In the genomic region with DNA sequence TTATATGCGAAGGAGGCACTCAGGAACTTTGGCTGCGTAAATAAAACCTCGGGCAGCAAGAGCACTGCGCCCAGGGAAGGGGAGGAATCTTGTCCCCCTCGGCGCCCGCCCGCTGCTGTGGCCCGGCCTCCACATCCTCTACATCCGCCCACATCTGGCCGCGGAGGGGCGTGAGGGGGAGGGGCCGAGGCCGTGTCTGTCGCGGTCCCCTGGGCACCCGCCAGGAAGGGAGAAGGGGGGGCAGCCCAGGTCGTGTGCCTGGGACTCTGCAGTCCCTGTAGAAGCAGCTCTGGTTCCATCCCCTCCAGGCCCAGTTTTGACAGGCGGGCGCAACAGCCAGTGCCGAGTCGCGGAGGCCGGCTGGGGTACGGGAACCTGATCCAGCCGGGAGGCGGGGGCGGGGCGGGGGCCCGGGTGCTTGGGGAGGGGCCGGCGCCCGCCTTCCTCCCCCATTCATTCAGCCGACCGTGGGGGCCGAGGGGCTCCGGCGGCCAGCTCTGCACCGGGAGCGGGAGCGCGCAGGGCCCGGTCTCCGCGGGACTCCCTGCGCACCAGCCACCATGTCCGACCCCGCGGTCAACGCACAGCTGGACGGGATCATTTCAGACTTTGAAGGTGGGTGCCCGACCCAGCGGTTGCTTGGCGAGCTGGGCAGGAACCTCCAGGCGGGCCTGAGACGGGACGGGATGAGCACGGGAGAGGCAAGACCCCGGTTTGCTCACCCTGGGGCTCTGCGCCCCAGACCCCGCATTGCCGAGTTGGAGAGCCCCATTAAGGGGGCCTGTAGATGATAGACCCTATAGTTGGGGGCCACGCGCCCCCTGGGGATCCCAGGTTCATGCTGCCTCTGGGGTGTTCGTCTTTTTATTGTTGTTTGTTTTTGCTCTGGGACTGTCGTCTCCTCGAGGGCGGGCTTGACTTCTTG, we compare ENCODE assay signal across 8 mouse cellular contexts.
DNase-seq lines count a peak whose midpoint lies in the region; ATAC-seq and TF ChIP-seq lines count a peak whose summit lies in the region.

No protein-coding gene starts in this region.

- H3K79me2 ChIP-seq in macrophage (ENCODE audit: inconsistent target), result no peaks in the 10 kb centered on the region

- peak overlapping the region; percentile 80 for H3K9ac ChIP-seq in hindbrain, embryonic 13.5 days

- H3K4me2 ChIP-seq in hindbrain, embryonic 13.5 days, result peak overlapping the region; percentile 86

- H3K27me3 ChIP-seq in hindbrain, embryonic 13.5 days, result peaks cover 10% of the 10 kb centered on the region; the same call in 1 of the 2 replicates

- WGBS in hindbrain, embryonic 13.5 days, result under 1% methylated on average over 67 of the region's 69 CpGs
- 1% methylated on average over 51 of the region's 69 CpGs for WGBS in macrophage (ENCODE audit: missing documents)

- ATAC-seq in CD4-positive, CD25-positive, alpha-beta regulatory T cell, adult 4 months, result peak; percentile 85
- peak; percentile 58 for ATAC-seq in hindbrain, embryonic 13.5 days (ENCODE audit: low FRiP score)

- peak; percentile 74 to 81 for DNase-seq in adrenal gland, postnatal 4 days (ENCODE audit: low spot score in 2 of 2)
- peak; percentile 49 to 54 for DNase-seq in frontal cortex, postnatal 36 days (ENCODE audit: low spot score in 2 of 2)
- peak; percentile 63 to 73 for DNase-seq in left cerebral cortex, adult 2 months (ENCODE audit: extremely low spot score in 1 of 2, low spot score in 2 of 2)
- peak; percentile 65 for DNase-seq in right cerebral cortex, adult 2 months (ENCODE audit: low spot score in 2 of 2)
- peak; percentile 66 for DNase-seq in urinary bladder, postnatal 10 days (ENCODE audit: low spot score)

- peak overlapping the region; percentile 57 for H3K4me3 ChIP-seq in hindbrain, embryonic 13.5 days
- peak overlapping the region; percentile 78 for H3K4me3 ChIP-seq in left cerebral cortex, adult 2 months
- peak overlapping the region; percentile 20 for H3K4me3 ChIP-seq in macrophage (ENCODE audit: inconsistent target)

- no peak for TF ChIP-seq CTCF in left cerebral cortex, adult 2 months (IDR thresholded peaks at IDR 0.05)

- peak overlapping the region; percentile 76 for H3K27ac ChIP-seq in hindbrain, embryonic 13.5 days
- H3K27ac ChIP-seq in left cerebral cortex, adult 2 months, result peak overlapping the region; percentile 95
- H3K27ac ChIP-seq in macrophage, result no peak overlapping the region

- no peaks in the 10 kb centered on the region for H3K9me3 ChIP-seq in hindbrain, embryonic 13.5 days

- no peaks in the 10 kb centered on the region for H3K36me3 ChIP-seq in hindbrain, embryonic 13.5 days
- H3K36me3 ChIP-seq in macrophage (ENCODE audit: inconsistent target), result no peaks in the 10 kb centered on the region

- intact Hi-C loops in left cerebral cortex, adult 2 months (cut with DNase I), result loop anchor here (2.0 to 5.0 kb wide), 3 partner anchors 27 to 61 kb away; no protein-coding TSS in a partner anchor

- H3K4me1 ChIP-seq in hindbrain, embryonic 13.5 days (replicated peaks), result peaks cover 71% of the 10 kb centered on the region

Comparison
In these comparisons a context has a peak if more than half of its experiments do, and no peak if none do; other contexts are left out.
1. H3K4me3 ChIP-seq: peak in every context shown above with its lines; median percentile 78 in left cerebral cortex, adult 2 months; 57 in hindbrain, embryonic 13.5 days; 20 in macrophage.